Mouse (Mus musculus) neural tube, embryonic 11.5 days (tissue): ENCODE measurements at regions not wholly inside any gene's neighbourhood (a gene's known extent, or its start where the extent isn't known, plus 50 kb on each side); places are given as distances from the start of the nearest gene placed in this dataset.

Experiments used
- ATAC-seq: fragments of 200-750 bp; cut with Nextera tagmentation; 2 replicates; pipeline ENCODE4 v1.8.0; 2017; ENCODE audit warnings: moderate number of reproducible peaks, mild to moderate bottlenecking, moderate TSS enrichment, moderate library complexity; ENCODE audit not compliant: insufficient read depth, low FRiP score, low TSS enrichment
- DNase-seq: peaks from one replicate; pipeline ENCODE4 v3.0.0-alpha.2; 2015; ENCODE audit warnings: low spot score
- H3K27ac ChIP-seq: fragments of 300-500 bp; sonication (generic); 2 replicates; pipeline ENCODE4 v1.5.1; 2014; ENCODE audit warnings: low read depth, mild to moderate bottlenecking, low read length
- H3K27me3 ChIP-seq: fragments of 300-500 bp; sonication (generic); 2 replicates; pipeline ENCODE4 v1.6.1; 2014; ENCODE audit warnings: mild to moderate bottlenecking, low read length, mixed read lengths; ENCODE audit not compliant: control insufficient read depth, insufficient read depth
- H3K36me3 ChIP-seq: fragments of 300-500 bp; sonication (generic); 2 replicates; pipeline ENCODE4 v1.6.1; 2014; ENCODE audit warnings: mild to moderate bottlenecking, low read length, moderate library complexity, mixed read lengths; ENCODE audit not compliant: control insufficient read depth, insufficient read depth
- H3K4me1 ChIP-seq: fragments of 300-500 bp; sonication (generic); 2 replicates; pipeline ENCODE4 v1.6.1; 2014; ENCODE audit warnings: low read length, mixed read lengths; ENCODE audit not compliant: control insufficient read depth, insufficient read depth
- H3K4me2 ChIP-seq: fragments of 300-500 bp; sonication (generic); 2 replicates; pipeline ENCODE4 v1.6.1; 2014; ENCODE audit warnings: low read depth, mild to moderate bottlenecking, moderate library complexity
- H3K4me3 ChIP-seq: fragments of 300-500 bp; sonication (generic); 2 replicates; pipeline ENCODE4 v1.5.1; 2014; ENCODE audit warnings: low read depth, low read length
- H3K9ac ChIP-seq: fragments of 300-500 bp; sonication (generic); 2 replicates; pipeline ENCODE4 v1.6.1; 2014; ENCODE audit warnings: mild to moderate bottlenecking, low read length
- H3K9me3 ChIP-seq: fragments of 300-500 bp; sonication (generic); 2 replicates; pipeline ENCODE4 v1.6.1; 2016; ENCODE audit warnings: low read length; ENCODE audit not compliant: control insufficient read depth
- WGBS: fragments of 180-500 bp; shearing (Covaris S2); extraction: QIAGEN DNeasy Blood & Tissue Kit; methylation state at CpG from one replicate; pipeline ENCODE4 v1.1.7; 2014; 5-methylcytosine and 5-hydroxymethylcytosine counted together

GRCm38 (mm10) chr3:60789441-60789840 is 213.2 kb upstream of the P2ry1 start:
- no peak overlapping the region for H3K4me3 ChIP-seq
- H3K4me1 ChIP-seq: 0 out of 2 replicates have a peak, but pooled peaks cover 4% of the 10 kb centered on the region
- H3K27ac ChIP-seq: no peak overlapping the region
- H3K4me2 ChIP-seq: no peak overlapping the region
- no peak for ATAC-seq
- 90% methylated on average over 4 of the region's 4 CpGs for WGBS
- H3K27me3 ChIP-seq: no peaks in the 10 kb centered on the region
- DNase-seq: no peak
- no peaks in the 10 kb centered on the region for H3K9me3 ChIP-seq
- no peak overlapping the region for H3K9ac ChIP-seq
- no peaks in the 10 kb centered on the region for H3K36me3 ChIP-seq

GRCm38 (mm10) chr3:60792166-60792565 is 210.4 kb upstream of the P2ry1 start:
- Histone ChIP-seq H3K9me3 (no peaks in the 10 kb centered on the region), H3K9ac (no peak overlapping the region), H3K4me1 (no peaks in the 10 kb centered on the region), H3K4me2 (no peak overlapping the region), H3K27me3 (no peaks in the 10 kb centered on the region), H3K36me3 (no peaks in the 10 kb centered on the region), H3K4me3 (no peak overlapping the region), H3K27ac (no peak overlapping the region)
- ATAC-seq (no peak), DNase-seq (no peak)
- WGBS: 78% methylated on average over 4 of the region's 4 CpGs

GRCm38 (mm10) chr3:60796207-60796606 is 206.4 kb upstream of the P2ry1 start:
- WGBS: 90% methylated on average over 2 of the region's 2 CpGs
- Histone ChIP-seq H3K4me1 (no peaks in the 10 kb centered on the region), H3K9ac (no peak overlapping the region), H3K9me3 (no peaks in the 10 kb centered on the region), H3K27me3 (no peaks in the 10 kb centered on the region), H3K4me3 (no peak overlapping the region), H3K4me2 (no peak overlapping the region), H3K27ac (no peak overlapping the region), H3K36me3 (no peaks in the 10 kb centered on the region)
- DNase-seq (no peak), ATAC-seq (no peak)

- ATAC-seq: no peak
- 77% methylated on average over 6 of the region's 6 CpGs for WGBS
Measured at GRCm38 (mm10) chr3:60797808-60798207, 204.8 kb upstream of the P2ry1 start.

GRCm38 (mm10) chr3:60798461-60798860 is 204.1 kb upstream of the P2ry1 start:
- H3K4me1 ChIP-seq: no peaks in the 10 kb centered on the region
- no peaks in the 10 kb centered on the region for H3K36me3 ChIP-seq
- DNase-seq: no peak
- no peak for ATAC-seq
- H3K9ac ChIP-seq: no peak overlapping the region
- no peak overlapping the region for H3K4me3 ChIP-seq
- no peak overlapping the region for H3K4me2 ChIP-seq
- no peaks in the 10 kb centered on the region for H3K9me3 ChIP-seq
- 82% methylated on average over 2 of the region's 2 CpGs for WGBS
- no peak overlapping the region for H3K27ac ChIP-seq
- no peaks in the 10 kb centered on the region for H3K27me3 ChIP-seq

More at GRCm38 (mm10) chr3:60797808-60798207, 204.8 kb upstream of the P2ry1 start:
- H3K4me2 ChIP-seq: no peak overlapping the region
- H3K36me3 ChIP-seq: no peaks in the 10 kb centered on the region
- no peak overlapping the region for H3K9ac ChIP-seq
- H3K4me1 ChIP-seq: no peaks in the 10 kb centered on the region
- DNase-seq: no peak
- H3K27ac ChIP-seq: no peak overlapping the region
- H3K4me3 ChIP-seq: no peak overlapping the region
- no peaks in the 10 kb centered on the region for H3K9me3 ChIP-seq
- no peaks in the 10 kb centered on the region for H3K27me3 ChIP-seq

- Histone ChIP-seq H3K4me2 (no peak overlapping the region), H3K9ac (no peak overlapping the region), H3K27me3 (no peaks in the 10 kb centered on the region), H3K27ac (no peak overlapping the region), H3K9me3 (no peaks in the 10 kb centered on the region), H3K36me3 (no peaks in the 10 kb centered on the region), H3K4me3 (no peak overlapping the region), H3K4me1 (no peaks in the 10 kb centered on the region)
- 89% methylated on average over 5 of the region's 5 CpGs for WGBS
- DNase-seq (no peak), ATAC-seq (no peak)
Measured at GRCm38 (mm10) chr3:60798862-60799261, 203.7 kb upstream of the P2ry1 start.

- no peak overlapping the region for H3K4me2 ChIP-seq
- H3K27me3 ChIP-seq: no peaks in the 10 kb centered on the region
- DNase-seq: no peak
- H3K9ac ChIP-seq: no peak overlapping the region
- H3K9me3 ChIP-seq: no peaks in the 10 kb centered on the region
- 94% methylated on average over 3 of the region's 3 CpGs for WGBS
- no peak for ATAC-seq
- H3K4me1 ChIP-seq: no peaks in the 10 kb centered on the region
- H3K4me3 ChIP-seq: no peak overlapping the region
- H3K27ac ChIP-seq: no peak overlapping the region
- no peaks in the 10 kb centered on the region for H3K36me3 ChIP-seq
Measured at GRCm38 (mm10) chr3:60804711-60805293, 197.8 kb upstream of the P2ry1 start.

- DNase-seq: no peak
- no peaks in the 10 kb centered on the region for H3K4me1 ChIP-seq
- H3K27ac ChIP-seq: no peak overlapping the region
- H3K4me3 ChIP-seq: no peak overlapping the region
- WGBS: 72% methylated on average over 5 of the region's 5 CpGs
- no peaks in the 10 kb centered on the region for H3K9me3 ChIP-seq
- H3K9ac ChIP-seq: no peak overlapping the region
- no peaks in the 10 kb centered on the region for H3K36me3 ChIP-seq
- H3K4me2 ChIP-seq: no peak overlapping the region
- H3K27me3 ChIP-seq: no peaks in the 10 kb centered on the region
- no peak for ATAC-seq
Measured at GRCm38 (mm10) chr3:60811924-60812323, 190.7 kb upstream of the P2ry1 start.

GRCm38 (mm10) chr3:60813485-60813884 is 189.1 kb upstream of the P2ry1 start:
- H3K27me3 ChIP-seq: no peaks in the 10 kb centered on the region
- no peak for ATAC-seq
- H3K4me1 ChIP-seq: no peaks in the 10 kb centered on the region
- no peak overlapping the region for H3K9ac ChIP-seq
- H3K9me3 ChIP-seq: no peaks in the 10 kb centered on the region
- no peak overlapping the region for H3K4me2 ChIP-seq
- H3K27ac ChIP-seq: no peak overlapping the region
- H3K4me3 ChIP-seq: no peak overlapping the region
- DNase-seq: no peak
- WGBS: 50% methylated on average over 3 of the region's 3 CpGs
- no peaks in the 10 kb centered on the region for H3K36me3 ChIP-seq
